Mouse (Mus musculus): ENCODE measurements at regions not wholly inside any gene's neighbourhood (a gene's known extent, or its start where the extent isn't known, plus 50 kb on each side); places are given as distances from the start of the nearest gene placed in this dataset.

DNA sequence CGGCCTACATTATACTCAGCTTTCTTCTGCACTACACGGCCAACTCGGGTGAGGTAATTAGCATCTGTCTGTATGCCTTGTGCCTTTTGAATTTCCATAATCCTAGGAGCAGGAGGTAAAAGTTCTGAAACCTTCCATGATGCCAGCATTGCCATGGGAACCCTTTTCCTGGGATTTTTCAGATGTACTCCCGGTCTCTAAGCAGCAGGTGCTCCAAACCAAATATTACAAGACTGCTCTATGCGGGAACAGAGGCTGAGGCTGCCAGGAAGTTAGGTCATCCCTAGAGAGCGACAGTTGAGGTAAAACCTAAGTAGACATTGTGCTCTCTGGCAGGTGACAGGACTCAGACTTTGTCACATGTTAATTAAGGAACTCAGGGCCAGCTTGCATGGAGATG lies 501.0 kb upstream of the Mgmt start:
- no peaks in the 10 kb centered on the region for H3K27me3 ChIP-seq (ENCODE audit: control insufficient read depth in 1 of 2, insufficient read depth in 2 of 2, low read length in 2 of 2)
- no peak for TF ChIP-seq NELFE (IDR thresholded peaks at IDR 0.05; ENCODE audit: low read depth, low read length)
- no peak for DNase-seq (ENCODE audit: low read depth, low spot score)
- no peaks in the 10 kb centered on the region for H3K36me3 ChIP-seq (ENCODE audit: control insufficient read depth in 1 of 2, insufficient read depth in 2 of 2, low read length in 2 of 2)
- H3K9ac ChIP-seq (ENCODE audit: control insufficient read depth, low read depth, low read length, poor library complexity, severe bottlenecking): no peak overlapping the region
- H3K4me3 ChIP-seq (ENCODE audit: control insufficient read depth in 1 of 2, insufficient read depth in 1 of 2, low read depth in 2 of 2, low read length in 2 of 2): no peak overlapping the region
- no peaks in the 10 kb centered on the region for H3K9me3 ChIP-seq (replicated peaks; ENCODE audit: insufficient read depth, low read length)
- no peak overlapping the region for H3K27ac ChIP-seq (ENCODE audit: control insufficient read depth, low read depth, low read length)
- H3K4me1 ChIP-seq (ENCODE audit: control insufficient read depth in 1 of 2, insufficient read depth in 2 of 2, low read length in 2 of 2): no peaks in the 10 kb centered on the region
- H3K79me2 ChIP-seq (ENCODE audit: control insufficient read depth, insufficient read depth, low read length, poor library complexity): no peaks in the 10 kb centered on the region

GRCm38 (mm10) chr7:136395838-136396237 lies 498.6 kb upstream of the Mgmt start:
- no peak overlapping the region for H3K4me3 ChIP-seq (ENCODE audit: control insufficient read depth in 1 of 2, insufficient read depth in 1 of 2, low read depth in 2 of 2, low read length in 2 of 2)
- H3K36me3 ChIP-seq (ENCODE audit: control insufficient read depth in 1 of 2, insufficient read depth in 2 of 2, low read length in 2 of 2): no peaks in the 10 kb centered on the region
- no peak for DNase-seq (ENCODE audit: low read depth, low spot score)
- no peak overlapping the region for H3K9ac ChIP-seq (ENCODE audit: control insufficient read depth, low read depth, low read length, poor library complexity, severe bottlenecking)
- no peaks in the 10 kb centered on the region for H3K9me3 ChIP-seq (replicated peaks; ENCODE audit: insufficient read depth, low read length)
- no peaks in the 10 kb centered on the region for H3K79me2 ChIP-seq (ENCODE audit: control insufficient read depth, insufficient read depth, low read length, poor library complexity)
- H3K27me3 ChIP-seq (ENCODE audit: control insufficient read depth in 1 of 2, insufficient read depth in 2 of 2, low read length in 2 of 2): no peaks in the 10 kb centered on the region
- no peak overlapping the region for H3K27ac ChIP-seq (ENCODE audit: control insufficient read depth, low read depth, low read length)
- no peak for TF ChIP-seq ZKSCAN1 (IDR thresholded peaks at IDR 0.05; ENCODE audit: low read depth, low read length)
- no peak for TF ChIP-seq RAD21 (IDR thresholded peaks at IDR 0.05; ENCODE audit: low read depth, low read length)
- TF ChIP-seq MXI1 (IDR thresholded peaks at IDR 0.05; ENCODE audit: low read depth, low read length): no peak
- no peak for TF ChIP-seq MAFK (IDR thresholded peaks at IDR 0.05; ENCODE audit: borderline replicate concordance, low read depth, low read length)
- TF ChIP-seq ELF1 (IDR thresholded peaks at IDR 0.05; ENCODE audit: low read depth, low read length): no peak
- TF ChIP-seq POLR2A (IDR thresholded peaks at IDR 0.05; ENCODE audit: control insufficient read depth in 1 of 2, insufficient read depth in 1 of 2, low read depth in 1 of 2, low read length in 2 of 2, poor library complexity in 1 of 2): no peak
- TF ChIP-seq NELFE (IDR thresholded peaks at IDR 0.05; ENCODE audit: low read depth, low read length): no peak
- no peak for TF ChIP-seq MYC (IDR thresholded peaks at IDR 0.05; ENCODE audit: low read depth, low read length)
- TF ChIP-seq MAZ (IDR thresholded peaks at IDR 0.05; ENCODE audit: low read depth, low read length): no peak
- no peaks in the 10 kb centered on the region for H3K4me1 ChIP-seq (ENCODE audit: control insufficient read depth in 1 of 2, insufficient read depth in 2 of 2, low read length in 2 of 2)

- no peak overlapping the region for H3K9ac ChIP-seq (ENCODE audit: control insufficient read depth, low read depth, low read length, poor library complexity, severe bottlenecking)
- H3K9me3 ChIP-seq (replicated peaks; ENCODE audit: insufficient read depth, low read length): no peaks in the 10 kb centered on the region
- no peak for TF ChIP-seq KAT2A (conservative IDR thresholded peaks at IDR 0.05; ENCODE audit: low read depth, low read length)
- no peak for TF ChIP-seq RAD21 (IDR thresholded peaks at IDR 0.05; ENCODE audit: low read depth, low read length)
- no peak for TF ChIP-seq CTCF (IDR thresholded peaks at IDR 0.05 in 2 of 3, conservative IDR thresholded peaks at IDR 0.05 in 1 of 3; ENCODE audit: control insufficient read depth in 1 of 3, insufficient read depth in 1 of 3, low read depth in 2 of 3, low read length in 3 of 3, poor library complexity in 1 of 3, severe bottlenecking in 1 of 3)
- TF ChIP-seq POLR2A (IDR thresholded peaks at IDR 0.05; ENCODE audit: control insufficient read depth in 1 of 2, insufficient read depth in 1 of 2, low read depth in 1 of 2, low read length in 2 of 2, poor library complexity in 1 of 2): no peak
- TF ChIP-seq MAX (IDR thresholded peaks at IDR 0.05; ENCODE audit: low read length): no peak
- TF ChIP-seq MXI1 (IDR thresholded peaks at IDR 0.05; ENCODE audit: low read depth, low read length): no peak
- no peak overlapping the region for H3K27ac ChIP-seq (ENCODE audit: control insufficient read depth, low read depth, low read length)
- no peak for DNase-seq (ENCODE audit: low read depth, low spot score)
- no peaks in the 10 kb centered on the region for H3K79me2 ChIP-seq (ENCODE audit: control insufficient read depth, insufficient read depth, low read length, poor library complexity)
- H3K36me3 ChIP-seq (ENCODE audit: control insufficient read depth in 1 of 2, insufficient read depth in 2 of 2, low read length in 2 of 2): no peaks in the 10 kb centered on the region
- no peaks in the 10 kb centered on the region for H3K27me3 ChIP-seq (ENCODE audit: control insufficient read depth in 1 of 2, insufficient read depth in 2 of 2, low read length in 2 of 2)
- H3K4me3 ChIP-seq (ENCODE audit: control insufficient read depth in 1 of 2, insufficient read depth in 1 of 2, low read depth in 2 of 2, low read length in 2 of 2): no peak overlapping the region
- H3K4me1 ChIP-seq (ENCODE audit: control insufficient read depth in 1 of 2, insufficient read depth in 2 of 2, low read length in 2 of 2): no peaks in the 10 kb centered on the region
Observed at GRCm38 (mm10) chr7:136397101-136397500, 497.3 kb upstream of the Mgmt start.

Measured in MEL (cell line).